Mouse (Mus musculus): ENCODE results near the gene Asxl1. TPM values are rescaled to one million over a fixed set of nuclear protein-coding genes. Genes with fewer than 3 reads are reported as not detected.
A peak's percentile ranks its signal among the peaks of the same experiment; 100 is the strongest.

Asxl1 gene
- polyA plus RNA-seq, 1 experiment from 2014 or later: 7.4 TPM

DNA sequence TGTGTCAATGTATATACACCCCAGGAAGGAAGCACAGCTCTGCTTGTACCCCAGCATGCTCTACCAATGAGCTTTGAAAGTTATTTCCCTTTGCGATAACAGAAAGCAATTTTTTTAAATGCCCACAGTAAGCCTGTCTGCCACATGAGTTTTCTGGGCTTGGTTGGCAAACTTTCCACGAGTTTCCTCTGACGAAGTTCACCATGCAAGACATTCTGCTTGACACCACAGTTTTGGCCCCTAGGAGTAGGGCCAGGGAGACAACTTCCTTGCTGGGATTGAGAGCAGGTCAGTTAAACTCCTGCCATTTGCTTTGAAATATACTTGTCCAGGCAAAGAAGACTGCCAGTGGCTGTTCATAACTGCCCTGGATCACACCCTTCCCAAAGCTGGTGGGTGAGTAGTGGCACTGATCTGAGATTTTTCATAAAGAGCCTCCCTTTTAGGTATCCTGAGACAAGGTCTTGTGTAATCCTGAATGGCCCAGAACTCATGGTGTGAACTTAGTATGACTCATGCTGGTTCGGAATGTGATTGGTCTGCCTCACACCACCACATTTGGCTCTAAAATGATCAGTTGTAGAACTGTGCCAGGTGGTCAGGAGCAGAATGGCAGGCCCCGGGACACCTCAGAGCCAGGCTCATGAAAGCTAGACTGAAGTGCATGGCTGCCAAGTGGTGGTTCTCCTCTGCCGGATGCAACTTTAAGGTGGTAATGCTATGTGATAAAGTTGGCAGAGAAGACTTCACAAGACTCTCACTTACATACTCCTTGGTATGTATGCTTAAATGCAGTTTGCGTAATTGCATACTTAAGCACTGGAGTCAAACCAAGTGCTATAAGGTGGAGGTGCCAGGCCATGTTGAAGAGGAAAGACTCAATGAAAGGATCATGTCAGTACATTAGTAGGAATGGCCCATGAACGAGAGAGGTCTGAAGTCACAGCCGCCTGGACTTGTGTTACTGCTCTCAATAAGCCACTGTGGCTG is 7.0 kb upstream of the Asxl1 start:
- no peaks in the 10 kb centered on the region for H3K36me3 ChIP-seq (ENCODE audit: control insufficient read depth, insufficient read depth)
- no peak for TF ChIP-seq CTCF (IDR thresholded peaks at IDR 0.05; ENCODE audit: low read depth)
- H3K4me1 ChIP-seq (replicated peaks; ENCODE audit: control insufficient read depth, insufficient read depth, low read length): no peaks in the 10 kb centered on the region
- H3K4me2 ChIP-seq (replicated peaks; ENCODE audit: low read depth): no peak overlapping the region
- H3K9me3 ChIP-seq (ENCODE audit: control insufficient read depth): no peaks in the 10 kb centered on the region
- no peak overlapping the region for H3K4me3 ChIP-seq (ENCODE audit: low read depth, low read length)
- no peak overlapping the region for H3K27ac ChIP-seq (ENCODE audit: low read depth, low read length)
- H3K27me3 ChIP-seq (replicated peaks; ENCODE audit: control insufficient read depth, insufficient read depth, low read length): no peaks in the 10 kb centered on the region
- no peak for ATAC-seq
- 87% methylated on average over 9 of the region's 9 CpGs for WGBS
- H3K9ac ChIP-seq (ENCODE audit: low read depth, low read length): no peak overlapping the region

DNA sequence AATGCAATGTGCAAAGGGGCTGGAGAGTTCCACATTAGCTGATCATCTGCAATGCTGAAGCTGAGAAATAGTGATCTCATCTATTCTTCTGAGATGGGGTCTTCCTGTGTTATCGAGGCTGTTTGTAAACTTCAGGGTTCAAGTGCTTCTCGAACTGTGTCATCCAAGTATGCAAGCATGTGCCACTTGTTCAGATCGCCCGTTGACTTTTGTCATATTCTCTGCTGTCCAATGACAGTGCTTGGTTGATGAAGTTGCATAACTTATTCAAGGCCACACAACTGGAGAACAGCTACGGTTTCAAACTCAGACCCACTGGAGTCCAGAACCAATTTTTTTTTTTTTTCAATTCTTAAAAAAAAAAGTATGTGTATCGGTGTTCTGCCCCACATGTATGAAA is 3.5 kb upstream of the Asxl1 start:
- WGBS: 57% methylated on average over 6 of the region's 6 CpGs
- ATAC-seq: no peak
- no peaks in the 10 kb centered on the region for H3K9me3 ChIP-seq (ENCODE audit: control insufficient read depth)

DNA sequence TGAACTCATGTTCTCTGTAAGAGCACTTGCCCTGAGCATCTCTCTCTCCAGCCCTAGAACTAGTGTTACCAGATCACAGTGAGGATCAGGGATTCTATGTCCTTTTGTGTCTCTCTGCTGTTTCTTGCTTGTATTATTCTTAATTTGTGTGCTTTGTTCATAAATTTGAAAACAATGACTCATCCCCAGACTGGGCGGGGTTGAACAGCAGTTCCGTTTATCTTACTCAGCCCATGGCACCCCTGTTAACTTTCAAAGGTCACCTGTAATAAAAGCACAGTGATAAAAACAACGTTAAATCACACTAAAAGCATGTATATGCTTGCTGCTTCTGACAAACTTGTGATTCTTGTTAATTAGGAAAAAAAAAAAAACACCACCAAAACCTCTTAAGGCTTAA is 3.0 kb upstream of the Asxl1 start:
- Histone ChIP-seq H3K27ac (ENCODE audit: low read depth, low read length) (peak overlapping the region; percentile 82), H3K4me1 (replicated peaks; ENCODE audit: control insufficient read depth, insufficient read depth, low read length) (0 out of 2 replicates have a peak, but pooled peaks cover 9% of the 10 kb centered on the region), H3K27me3 (replicated peaks; ENCODE audit: control insufficient read depth, insufficient read depth, low read length) (no peaks in the 10 kb centered on the region), H3K9me3 (ENCODE audit: control insufficient read depth) (no peaks in the 10 kb centered on the region), H3K9ac (ENCODE audit: low read depth, low read length) (no peak overlapping the region), H3K4me2 (replicated peaks; ENCODE audit: low read depth) (no peak overlapping the region), H3K36me3 (ENCODE audit: control insufficient read depth, insufficient read depth) (no peaks in the 10 kb centered on the region), H3K4me3 (ENCODE audit: low read depth, low read length) (no peak overlapping the region)
- no peak for TF ChIP-seq CTCF (IDR thresholded peaks at IDR 0.05; ENCODE audit: low read depth)
- no peak for ATAC-seq
- WGBS: 29% methylated on average over 3 of the region's 3 CpGs

More for the DNA sequence above, 3.5 kb upstream of the Asxl1 start:
- no peak overlapping the region for H3K4me3 ChIP-seq (ENCODE audit: low read depth, low read length)
- no peak overlapping the region for H3K4me2 ChIP-seq (replicated peaks; ENCODE audit: low read depth)
- no peaks in the 10 kb centered on the region for H3K27me3 ChIP-seq (replicated peaks; ENCODE audit: control insufficient read depth, insufficient read depth, low read length)
- peak overlapping the region; percentile 82; the same call in 1 of the 2 replicates for H3K27ac ChIP-seq (ENCODE audit: low read depth, low read length)
- no peaks in the 10 kb centered on the region for H3K36me3 ChIP-seq (ENCODE audit: control insufficient read depth, insufficient read depth)
- TF ChIP-seq CTCF (IDR thresholded peaks at IDR 0.05; ENCODE audit: low read depth): no peak
- H3K9ac ChIP-seq (ENCODE audit: low read depth, low read length): no peak overlapping the region
- H3K4me1 ChIP-seq (replicated peaks; ENCODE audit: control insufficient read depth, insufficient read depth, low read length): 0 out of 2 replicates have a peak, but pooled peaks cover 9% of the 10 kb centered on the region

DNA sequence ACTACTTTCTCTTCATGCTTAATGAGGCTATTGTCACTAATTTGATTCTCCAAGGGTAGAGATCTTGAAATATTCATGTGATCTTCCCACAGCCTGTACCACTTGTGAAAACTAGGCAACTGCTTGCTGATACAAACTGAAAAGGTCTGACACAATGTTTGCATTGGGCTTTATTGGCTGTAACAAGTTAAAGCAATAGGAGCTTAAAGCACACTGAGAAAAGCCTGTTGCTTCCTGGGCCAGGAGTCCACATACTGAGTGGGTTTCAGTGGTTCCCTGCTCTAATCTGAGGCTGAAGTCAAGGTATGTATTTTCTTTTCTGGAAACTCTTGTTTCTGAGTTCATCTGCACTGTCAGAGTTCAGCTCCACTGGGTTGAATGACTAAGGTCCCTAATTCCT is 2.4 kb upstream of the Asxl1 start:
- H3K4me1 ChIP-seq (replicated peaks; ENCODE audit: control insufficient read depth, insufficient read depth, low read length): 0 out of 2 replicates have a peak, but pooled peaks cover 9% of the 10 kb centered on the region
- H3K4me2 ChIP-seq (replicated peaks; ENCODE audit: low read depth): no peak overlapping the region
- H3K36me3 ChIP-seq (ENCODE audit: control insufficient read depth, insufficient read depth): no peaks in the 10 kb centered on the region
- H3K27ac ChIP-seq (ENCODE audit: low read depth, low read length): peak overlapping the region; percentile 82
- H3K9ac ChIP-seq (ENCODE audit: low read depth, low read length): no peak overlapping the region
- H3K4me3 ChIP-seq (ENCODE audit: low read depth, low read length): no peak overlapping the region
- H3K27me3 ChIP-seq (replicated peaks; ENCODE audit: control insufficient read depth, insufficient read depth, low read length): no peaks in the 10 kb centered on the region
- no peaks in the 10 kb centered on the region for H3K9me3 ChIP-seq (ENCODE audit: control insufficient read depth)
- no peak for TF ChIP-seq CTCF (IDR thresholded peaks at IDR 0.05; ENCODE audit: low read depth)
- peak; percentile 39 for ATAC-seq

DNA sequence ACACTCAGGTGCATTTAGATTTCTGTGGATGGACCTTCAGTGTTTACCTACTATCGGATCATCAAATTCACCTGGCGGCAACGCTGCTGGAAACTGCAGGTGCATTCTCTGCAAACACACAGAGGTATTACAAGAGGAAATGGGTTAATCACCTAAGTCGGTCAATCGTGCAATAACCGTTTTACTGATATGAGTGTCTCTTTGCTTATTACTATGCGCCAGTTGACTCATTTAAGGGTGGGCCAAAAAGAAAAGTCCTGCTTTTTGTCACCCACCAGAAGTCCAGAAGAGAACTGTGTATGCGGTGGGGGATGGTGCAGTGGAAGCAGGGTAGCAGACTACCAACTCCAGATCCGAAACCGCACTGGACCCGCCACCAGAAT is 567 bp upstream of the Asxl1 start:
- H3K4me3 ChIP-seq (ENCODE audit: low read depth, low read length): peak overlapping the region; percentile 97
- peak overlapping the region; percentile 45 for H3K9ac ChIP-seq (ENCODE audit: low read depth, low read length)
- no peaks in the 10 kb centered on the region for H3K9me3 ChIP-seq (ENCODE audit: control insufficient read depth)
- H3K4me1 ChIP-seq (replicated peaks; ENCODE audit: control insufficient read depth, insufficient read depth, low read length): 0 out of 2 replicates have a peak, but pooled peaks cover 9% of the 10 kb centered on the region
- ATAC-seq: peak; percentile 6; the same call in 1 of the 2 replicates
- H3K27me3 ChIP-seq (replicated peaks; ENCODE audit: control insufficient read depth, insufficient read depth, low read length): no peaks in the 10 kb centered on the region
- no peaks in the 10 kb centered on the region for H3K36me3 ChIP-seq (ENCODE audit: control insufficient read depth, insufficient read depth)
- no peak for TF ChIP-seq CTCF (IDR thresholded peaks at IDR 0.05; ENCODE audit: low read depth)
- H3K27ac ChIP-seq (ENCODE audit: low read depth, low read length): peak overlapping the region; percentile 98
- H3K4me2 ChIP-seq (replicated peaks; ENCODE audit: low read depth): peak overlapping the region; percentile 85
- 2% methylated on average over 11 of the region's 11 CpGs for WGBS

Measured in intestine, postnatal 0 days (tissue).